Mouse (Mus musculus): ENCODE data around the gene Serinc1. TPM values are rescaled to one million over a fixed set of nuclear protein-coding genes. Genes with fewer than 3 reads are reported as not detected.
"Not testable (repeated sequence)": the region's sequence is repeated elsewhere in the genome, so short reads cannot be mapped to it uniquely, and the experiment has no call there.

The Serinc1 gene
- total RNA-seq (2017), result 133 and 137 TPM in 2 replicates

DNA sequence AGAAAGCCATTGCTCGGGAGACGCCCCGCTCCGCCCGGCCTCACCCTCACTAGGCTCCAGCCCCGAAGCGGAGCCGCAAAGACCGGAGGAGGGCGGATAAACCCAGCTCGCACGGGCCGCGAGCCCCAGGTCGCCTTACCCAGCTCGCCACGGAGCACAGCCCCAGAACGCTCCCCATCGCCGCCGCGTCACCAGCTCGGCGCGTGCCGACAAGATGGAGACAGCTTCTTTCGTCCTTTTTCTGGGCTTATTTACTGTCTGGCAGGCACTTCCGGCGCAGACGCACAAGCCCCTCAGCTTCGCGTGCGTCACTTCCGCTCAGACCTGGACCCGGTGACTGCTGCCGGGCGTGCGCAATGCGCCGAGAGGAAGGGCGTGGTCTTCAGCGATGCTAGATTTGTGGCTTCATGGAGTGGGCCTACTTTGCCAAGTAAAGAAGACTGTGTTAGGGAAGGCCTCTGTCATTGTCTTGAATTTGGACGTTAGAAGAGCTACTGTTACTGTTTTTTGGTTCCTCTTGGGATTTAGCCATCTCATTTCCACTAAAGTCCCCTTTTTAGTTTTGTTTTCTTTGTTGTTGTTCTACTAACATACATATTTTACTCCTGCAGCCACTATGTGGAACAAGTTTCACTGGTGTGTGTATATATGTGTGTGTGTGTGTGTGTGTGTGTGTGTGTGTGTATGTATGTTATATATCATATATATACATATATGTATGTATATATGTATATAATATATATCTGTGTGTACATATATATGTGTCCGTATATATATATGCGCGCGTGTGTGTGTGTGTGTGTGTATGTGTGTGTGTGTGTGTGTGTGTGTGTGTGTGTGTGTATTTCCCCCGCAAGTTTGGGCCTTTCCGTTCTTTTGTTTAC, at the start of gene Serinc1:
Gene Serinc1 (minus strand): TSS at position 313 of the 884 bp plus-strand sequence.
- ATAC-seq (ENCODE audit: extremely low read depth, insufficient number of reproducible peaks, low FRiP score, poor library complexity, severe bottlenecking), result peak; percentile 99

DNA sequence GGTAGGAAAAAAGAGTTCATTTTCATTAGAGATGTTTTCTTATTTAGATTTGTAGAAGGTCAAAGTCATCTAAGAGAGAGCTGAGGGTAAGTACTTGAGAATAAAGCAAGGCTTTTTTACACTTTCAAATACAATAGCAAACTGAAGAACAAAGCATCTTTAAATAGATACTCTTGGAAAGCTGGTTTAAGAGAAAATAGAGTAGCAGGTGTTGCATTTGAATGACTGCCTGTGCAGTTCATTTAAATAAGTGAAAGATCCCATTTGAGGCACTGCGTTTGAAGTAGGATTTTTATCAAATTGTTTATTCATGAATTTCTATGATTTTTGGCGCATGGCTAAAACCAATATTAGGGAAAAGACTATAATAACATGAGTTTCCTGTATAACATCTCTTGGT, 44.4 kb upstream of the Serinc1 start:
- ATAC-seq (ENCODE audit: extremely low read depth, insufficient number of reproducible peaks, low FRiP score, poor library complexity, severe bottlenecking), result no peak

DNA sequence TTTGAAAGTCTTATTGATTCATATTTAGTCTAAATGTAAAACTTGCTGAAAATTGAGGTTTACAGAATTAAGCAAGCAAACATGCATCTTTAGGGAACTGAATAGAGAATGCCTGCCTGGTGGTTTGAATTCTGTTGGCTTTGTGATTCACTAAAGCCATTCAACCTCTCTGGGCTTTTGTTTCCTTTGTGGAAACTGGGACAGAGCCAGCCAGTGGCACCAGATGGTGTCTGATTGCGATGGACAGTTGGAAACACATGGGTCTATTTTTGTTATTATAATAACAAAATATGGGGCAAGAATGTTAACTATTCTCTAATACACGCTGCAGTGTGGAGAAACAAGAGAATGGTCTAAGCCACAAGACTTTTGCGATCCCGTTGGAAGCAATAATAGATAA, 39.8 kb upstream of the Serinc1 start:
- no peak for ATAC-seq (ENCODE audit: extremely low read depth, insufficient number of reproducible peaks, low FRiP score, poor library complexity, severe bottlenecking)

DNA sequence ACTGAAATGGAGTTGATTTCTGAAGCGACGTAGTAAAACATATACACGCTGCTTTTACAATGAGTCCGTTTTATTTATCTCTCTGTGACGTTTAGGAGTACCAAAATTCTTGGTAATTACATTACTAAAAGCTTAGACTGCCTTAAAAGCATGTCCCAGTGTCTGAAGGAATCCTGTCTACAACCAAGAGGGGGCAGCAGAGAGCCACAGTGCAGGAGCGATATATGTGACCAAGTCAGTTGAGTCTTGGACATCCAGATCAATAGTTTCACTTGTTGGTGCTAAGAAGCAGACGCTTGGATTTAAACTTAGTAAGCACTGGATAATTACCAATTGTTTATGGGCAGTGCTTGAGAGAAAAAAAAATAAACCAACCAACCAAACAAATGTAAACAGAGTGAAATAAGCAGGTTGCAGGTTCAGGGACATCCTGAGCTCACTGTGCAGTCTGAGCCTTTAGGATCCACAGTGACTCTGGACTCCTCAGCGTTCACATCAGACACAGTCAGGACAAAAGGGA, 38.9 kb upstream of the Serinc1 start:
- peak; percentile 88 for ATAC-seq (ENCODE audit: extremely low read depth, insufficient number of reproducible peaks, low FRiP score, poor library complexity, severe bottlenecking)

DNA sequence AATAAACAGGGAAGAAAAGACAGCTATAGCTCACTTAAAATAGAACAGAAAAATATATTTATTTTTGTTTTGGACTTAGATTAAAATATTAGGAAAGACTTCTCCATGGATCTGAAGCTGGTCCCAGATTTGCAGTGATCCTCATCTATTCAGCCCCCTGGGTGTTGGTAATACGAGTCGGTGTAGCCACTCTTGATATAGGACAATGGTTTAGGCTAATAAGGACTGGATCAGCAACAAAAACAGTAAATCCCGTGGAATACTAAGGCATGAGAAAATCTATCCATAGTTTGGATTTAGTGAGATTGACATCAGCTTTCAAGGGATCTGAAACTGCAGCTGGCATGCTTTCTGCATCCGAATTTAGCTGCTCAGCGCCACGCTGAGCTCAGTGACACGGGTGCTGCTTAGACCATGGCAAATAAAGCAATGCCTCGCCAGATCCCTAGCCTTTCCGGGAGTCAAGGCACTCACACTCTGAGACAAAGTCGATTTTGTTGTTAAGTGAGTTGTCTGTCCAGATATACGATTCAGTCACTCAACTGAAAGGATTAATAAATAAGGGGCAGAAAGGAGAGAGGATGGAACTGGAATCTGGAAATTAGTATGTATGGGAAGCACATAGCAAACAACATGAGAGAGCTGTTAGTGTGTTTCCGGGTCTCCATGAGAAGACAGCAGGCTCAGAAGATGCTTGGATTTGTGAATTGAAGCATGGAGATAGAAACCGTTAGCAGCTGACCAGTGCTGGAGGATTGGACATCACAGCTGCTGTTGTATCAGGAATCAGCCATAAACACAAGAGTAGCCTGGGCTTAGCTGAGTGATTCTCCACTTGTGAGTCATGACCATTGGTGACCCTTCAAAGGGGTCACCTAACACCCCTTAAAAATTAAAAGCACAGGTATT, 36.9 kb upstream of the Serinc1 start:
- ATAC-seq (ENCODE audit: extremely low read depth, insufficient number of reproducible peaks, low FRiP score, poor library complexity, severe bottlenecking), result no peak

DNA sequence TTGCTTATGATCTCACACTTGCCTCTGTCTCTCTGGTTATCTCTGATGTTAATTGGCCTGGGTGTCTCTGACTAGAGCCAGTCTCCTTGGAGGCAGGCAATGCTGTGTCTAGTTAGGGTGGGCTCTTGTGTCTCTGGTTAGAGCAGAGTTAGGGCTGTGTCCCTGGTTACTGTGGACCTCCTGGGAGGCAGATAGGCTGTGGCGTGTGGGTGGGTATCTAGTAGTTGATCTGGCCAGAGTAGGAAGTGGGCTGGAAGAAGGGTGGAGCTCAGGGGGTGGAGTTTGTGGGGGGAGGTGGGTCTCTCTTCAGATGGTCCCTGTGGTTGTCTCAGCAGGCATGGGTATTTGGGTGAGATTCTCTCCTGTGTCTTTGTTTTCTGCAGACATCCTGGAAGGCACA, 33.9 kb upstream of the Serinc1 start:
- no peak for ATAC-seq (ENCODE audit: extremely low read depth, insufficient number of reproducible peaks, low FRiP score, poor library complexity, severe bottlenecking)

DNA sequence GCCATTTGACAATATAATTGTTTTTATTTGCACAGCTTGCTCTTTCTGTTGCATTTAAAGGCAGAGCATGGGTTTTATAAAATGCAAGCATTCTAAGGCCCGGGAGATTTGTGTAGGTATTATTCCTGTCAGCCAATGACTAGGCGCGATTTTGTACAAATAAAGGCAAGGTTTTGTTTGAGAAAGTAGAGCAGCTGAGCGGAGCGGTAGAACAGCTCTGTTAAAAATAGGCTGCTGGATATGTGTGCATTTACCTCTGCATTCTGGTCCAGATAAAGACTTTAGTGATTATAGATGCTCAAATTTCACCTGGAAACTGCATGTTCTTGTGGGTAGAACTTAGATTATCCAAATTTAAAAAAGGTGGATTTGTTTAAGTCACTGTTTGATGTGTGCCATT, 25.3 kb upstream of the Serinc1 start:
- ATAC-seq (ENCODE audit: extremely low read depth, insufficient number of reproducible peaks, low FRiP score, poor library complexity, severe bottlenecking), result no peak

DNA sequence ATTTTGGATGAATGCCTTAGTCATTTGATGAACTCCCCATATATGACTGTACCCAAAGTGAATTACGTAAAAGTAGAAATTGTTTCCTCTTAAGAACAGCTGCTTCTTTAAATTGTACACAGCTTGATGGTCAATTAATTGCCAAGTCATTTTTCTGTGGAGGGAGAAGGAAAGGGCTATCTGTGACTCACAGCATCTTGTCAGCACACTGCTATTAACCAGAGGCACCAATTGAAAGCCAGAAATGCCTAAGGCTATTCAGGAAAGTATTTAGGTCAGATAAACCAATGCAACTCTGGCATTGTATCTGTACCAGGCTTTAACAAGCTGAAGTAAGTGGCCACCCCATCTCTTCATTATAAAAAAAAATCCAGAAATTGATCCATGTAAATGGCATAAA, 21.4 kb upstream of the Serinc1 start:
- no peak for ATAC-seq (ENCODE audit: extremely low read depth, insufficient number of reproducible peaks, low FRiP score, poor library complexity, severe bottlenecking)

DNA sequence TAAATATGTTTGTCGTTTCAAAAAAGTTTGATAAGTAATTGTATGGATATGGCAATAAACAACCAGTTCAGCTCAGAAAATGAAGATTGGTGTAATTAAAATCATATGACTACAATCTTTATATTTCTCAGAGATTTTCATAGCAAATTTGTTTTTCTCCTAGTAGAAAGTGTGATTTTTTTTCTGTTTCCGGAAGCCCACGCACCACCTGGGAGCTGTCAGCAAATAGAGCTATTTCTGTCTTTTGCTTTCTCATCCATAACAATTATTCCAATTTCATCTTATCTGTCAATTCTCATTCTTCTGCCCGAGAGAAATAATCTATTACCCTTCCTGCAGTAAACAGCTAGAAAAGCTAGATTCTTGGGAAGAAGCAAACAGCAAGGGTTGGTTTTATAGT, 17.3 kb upstream of the Serinc1 start:
- no peak for ATAC-seq (ENCODE audit: extremely low read depth, insufficient number of reproducible peaks, low FRiP score, poor library complexity, severe bottlenecking)

DNA sequence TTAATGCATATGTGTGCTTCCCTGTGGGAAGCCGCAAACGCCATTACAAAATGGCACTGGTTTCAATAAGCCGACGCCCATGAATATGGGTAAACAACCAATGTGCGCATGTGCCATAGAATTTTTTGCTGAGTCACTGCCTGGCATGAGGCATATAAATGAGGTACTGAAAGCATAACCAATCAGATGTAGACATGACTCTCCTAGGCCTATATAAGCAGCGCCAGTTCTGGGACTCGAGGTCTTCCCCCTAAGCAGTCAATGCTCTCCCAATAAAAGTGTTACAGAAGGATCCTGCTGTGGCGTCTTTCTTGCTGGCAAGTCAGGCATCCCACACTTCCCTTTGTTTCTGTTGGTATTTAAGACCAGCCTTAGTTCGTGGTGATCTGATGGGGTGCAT, 11.6 kb upstream of the Serinc1 start:
- ATAC-seq (ENCODE audit: extremely low read depth, insufficient number of reproducible peaks, low FRiP score, poor library complexity, severe bottlenecking), result not testable (repeated sequence)

DNA sequence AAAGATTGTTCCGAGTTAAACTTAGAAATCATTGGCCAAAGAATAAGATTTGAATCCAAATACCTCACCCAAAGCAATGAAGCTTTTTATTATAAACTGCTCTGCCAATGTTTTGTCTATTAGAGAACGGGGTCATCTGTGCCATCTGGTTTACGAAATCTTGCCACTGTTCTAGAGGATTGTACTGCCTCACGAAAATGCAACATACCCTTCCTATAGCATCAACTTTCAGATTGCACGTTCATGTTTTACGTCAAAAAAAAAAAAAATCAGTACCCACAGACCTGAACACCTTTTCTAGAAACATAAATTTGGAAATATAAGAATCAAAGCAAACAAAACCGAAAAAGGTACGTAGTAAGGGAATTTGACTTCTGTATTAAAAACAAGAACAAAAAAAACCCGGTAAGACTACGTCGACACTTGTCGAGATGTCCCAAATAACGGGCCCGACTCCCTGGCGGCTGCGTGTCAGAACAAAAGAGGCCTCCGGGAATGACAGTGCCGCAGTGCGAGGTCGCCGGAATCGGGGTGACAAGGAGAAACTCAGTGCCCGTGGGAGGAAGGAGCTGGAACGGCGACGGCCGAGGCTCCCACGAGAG, 613 bp downstream of the Serinc1 start:
- ATAC-seq (ENCODE audit: extremely low read depth, insufficient number of reproducible peaks, low FRiP score, poor library complexity, severe bottlenecking), result peak; percentile 13; the same call in 1 of the 2 replicates

DNA sequence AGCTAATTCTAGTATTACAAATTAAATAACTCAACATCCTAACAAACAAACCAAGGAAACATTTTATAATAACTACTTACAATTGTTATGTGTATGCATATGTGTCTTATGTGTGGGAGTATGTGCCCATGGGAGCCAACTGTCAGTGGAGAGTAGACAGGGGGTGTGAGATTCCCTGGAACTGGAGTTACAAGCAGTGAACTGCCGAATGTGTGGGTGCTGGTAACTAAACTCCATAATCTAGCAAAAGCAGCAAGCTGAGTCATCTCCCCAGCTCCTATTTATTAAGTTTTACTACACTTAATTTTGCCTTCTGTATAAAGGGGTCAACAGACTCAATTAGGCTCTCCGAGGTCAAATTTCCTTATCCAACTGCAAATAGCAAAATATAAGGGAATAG, 1.3 kb downstream of the Serinc1 start:
- ATAC-seq (ENCODE audit: extremely low read depth, insufficient number of reproducible peaks, low FRiP score, poor library complexity, severe bottlenecking), result no peak

DNA sequence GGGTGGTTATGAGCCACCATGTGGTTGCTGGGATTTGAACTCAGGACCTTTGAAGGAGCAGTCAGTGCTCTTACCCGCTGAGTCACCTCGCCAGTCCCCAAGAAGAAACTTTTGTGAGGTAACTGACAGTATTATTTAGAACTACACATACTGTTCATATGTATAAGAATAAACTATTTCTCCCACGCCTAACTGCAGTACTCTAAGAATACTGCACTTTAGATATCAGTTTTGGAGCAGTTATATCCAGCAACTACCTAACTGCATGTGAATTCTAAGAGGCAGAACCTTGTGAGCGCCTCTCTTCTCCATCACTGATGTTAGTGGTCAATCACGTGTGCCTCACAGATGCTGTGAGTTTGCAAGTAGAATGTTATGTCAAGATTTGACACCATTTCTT, 5.9 kb downstream of the Serinc1 start:
- ATAC-seq (ENCODE audit: extremely low read depth, insufficient number of reproducible peaks, low FRiP score, poor library complexity, severe bottlenecking), result no peak

DNA sequence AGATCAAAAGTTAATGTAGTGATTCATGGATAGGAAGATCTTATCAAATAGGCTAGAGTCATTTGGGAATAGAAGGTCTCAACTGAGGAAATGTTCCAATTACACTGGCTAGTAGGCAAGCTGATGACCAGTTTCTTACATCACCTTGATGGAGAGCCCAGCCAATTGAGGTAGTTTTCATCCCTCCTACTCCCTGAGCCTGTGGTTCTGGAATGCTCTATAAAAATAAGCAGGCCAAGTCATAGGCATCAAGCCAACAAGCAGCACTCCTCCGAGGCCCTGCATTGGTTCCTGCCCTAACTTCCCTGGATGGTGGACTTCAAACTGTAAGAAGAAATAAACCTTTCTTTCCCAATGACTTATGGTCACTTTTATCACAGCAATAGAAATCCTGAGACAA, 17.1 kb downstream of the Serinc1 start:
- ATAC-seq (ENCODE audit: extremely low read depth, insufficient number of reproducible peaks, low FRiP score, poor library complexity, severe bottlenecking), result no peak

DNA sequence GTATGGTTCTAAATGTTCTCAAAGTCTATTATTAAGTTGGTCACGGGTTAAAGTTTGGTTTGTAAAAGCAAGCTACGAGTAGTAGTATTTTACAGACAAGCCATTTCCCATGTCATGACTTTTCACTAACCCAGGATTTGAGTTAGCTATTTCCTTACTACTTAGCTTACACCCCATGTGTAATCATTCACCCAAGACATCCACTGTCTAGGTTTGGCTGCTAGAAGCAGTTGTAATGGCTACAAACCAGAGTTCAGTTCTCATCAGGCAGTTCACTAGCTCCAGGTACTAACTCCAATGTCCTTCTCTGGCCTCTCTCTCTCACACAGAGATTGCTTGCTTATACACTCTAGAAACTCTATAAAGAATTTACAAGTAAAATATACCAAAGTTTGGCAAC, 17.7 kb downstream of the Serinc1 start:
- no peak for ATAC-seq (ENCODE audit: extremely low read depth, insufficient number of reproducible peaks, low FRiP score, poor library complexity, severe bottlenecking)

DNA sequence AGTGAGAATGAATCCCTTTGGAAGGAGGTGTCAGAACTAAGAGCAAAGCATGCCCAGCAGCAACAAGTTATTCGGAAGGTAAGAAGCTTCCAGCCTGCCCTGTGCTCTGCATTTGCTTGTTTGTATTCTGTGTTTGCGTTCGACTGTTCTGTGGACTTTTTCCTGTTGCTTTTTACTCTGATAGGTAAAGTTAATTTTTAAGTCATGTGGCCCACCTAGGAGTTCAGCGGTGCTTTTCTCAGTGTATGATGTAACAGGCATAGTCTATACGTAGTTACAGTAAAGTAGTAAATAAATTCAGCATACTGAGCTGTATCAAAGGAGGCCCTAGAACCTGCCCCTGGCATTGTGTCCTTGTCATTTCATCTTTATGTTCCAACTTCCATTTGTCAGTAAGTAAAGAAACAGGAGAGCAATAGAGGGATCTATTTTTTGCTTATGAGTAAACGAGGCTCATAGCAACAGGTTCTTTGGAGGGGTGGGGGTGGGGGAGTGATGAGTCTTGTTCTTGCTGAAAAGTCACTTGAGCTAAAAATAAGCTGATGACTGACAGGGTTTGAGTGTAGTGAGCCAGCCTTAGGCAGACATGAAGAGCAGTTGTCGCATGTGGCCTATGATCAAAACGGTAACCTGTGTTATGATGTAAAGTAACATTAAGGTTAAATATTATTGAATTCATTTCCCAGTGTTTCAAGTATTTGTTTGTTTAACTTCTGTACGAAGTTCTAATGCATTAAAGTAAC, 32.7 kb downstream of the Serinc1 start:
- ATAC-seq (ENCODE audit: extremely low read depth, insufficient number of reproducible peaks, low FRiP score, poor library complexity, severe bottlenecking), result no peak

DNA sequence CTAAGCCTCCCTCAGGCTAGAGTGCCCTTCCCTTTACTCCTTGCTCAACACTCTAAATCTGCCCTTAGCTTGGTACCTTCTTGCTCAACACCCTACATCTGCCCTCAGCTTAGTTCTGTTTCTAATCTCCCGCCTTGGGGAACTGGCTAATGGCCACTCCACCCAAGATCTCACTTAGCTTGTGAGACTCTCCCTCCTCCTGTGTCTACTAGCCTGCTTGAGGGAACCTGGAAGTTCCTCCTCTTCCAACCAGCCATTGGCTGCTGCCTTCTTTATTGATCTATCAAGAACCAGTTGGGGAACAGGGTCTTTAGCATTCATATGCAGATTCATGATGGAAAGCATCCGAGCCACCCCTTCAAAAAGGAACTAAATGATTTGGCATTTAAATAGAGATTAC, 40.3 kb downstream of the Serinc1 start:
- peak; percentile 33; the same call in 1 of the 2 replicates for ATAC-seq (ENCODE audit: extremely low read depth, insufficient number of reproducible peaks, low FRiP score, poor library complexity, severe bottlenecking)

DNA sequence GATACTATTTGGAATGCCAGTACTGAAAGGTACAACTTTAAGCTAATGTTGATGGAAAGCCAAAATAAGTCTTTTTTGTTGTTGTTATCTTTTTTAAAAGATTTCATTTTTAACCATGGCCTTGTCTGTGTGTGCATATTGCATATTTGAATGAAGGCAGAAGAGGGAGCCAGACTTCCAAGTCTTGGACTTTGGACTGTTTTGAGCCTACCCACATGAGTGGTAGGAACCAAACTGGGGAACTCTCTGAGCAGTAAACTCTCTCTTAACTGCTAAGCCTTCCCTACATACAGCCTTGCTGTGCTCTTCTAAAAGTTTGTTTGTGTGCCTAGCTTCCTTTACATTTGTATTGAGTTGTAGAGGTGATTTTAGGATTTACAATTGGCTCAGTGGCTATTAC, 43.7 kb downstream of the Serinc1 start:
- ATAC-seq (ENCODE audit: extremely low read depth, insufficient number of reproducible peaks, low FRiP score, poor library complexity, severe bottlenecking), result no peak

DNA sequence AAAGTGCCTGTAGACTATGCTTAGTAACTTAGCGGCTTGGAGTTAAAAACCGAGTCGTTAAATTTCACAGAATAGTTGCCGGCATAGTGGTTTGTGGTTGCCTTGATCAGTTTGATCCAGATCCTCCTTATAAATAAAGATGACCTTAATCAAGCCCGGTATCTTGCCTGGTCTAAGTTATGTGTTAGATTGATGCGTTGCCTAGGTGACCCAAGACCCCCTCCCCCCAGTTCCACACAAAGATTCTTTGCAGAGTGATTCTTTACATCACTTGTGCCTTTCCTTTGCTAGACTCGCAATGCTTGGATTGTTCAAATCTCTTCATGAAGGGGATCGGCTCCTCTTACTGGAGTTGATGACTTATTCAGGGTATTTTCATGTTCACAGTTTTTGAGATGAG, 45.1 kb downstream of the Serinc1 start:
- no peak for ATAC-seq (ENCODE audit: extremely low read depth, insufficient number of reproducible peaks, low FRiP score, poor library complexity, severe bottlenecking)
